Mouse (Mus musculus) erythroblast, embryonic 14.5 days (primary cell): ENCODE results near the gene Phc2.

Experiments
- GATA1 ChIP-seq: IDR thresholded peaks from 2 replicates; pipeline ENCODE4 v1.6.1; 2012; ENCODE audit warnings: low read length, inconsistent platforms, mixed read lengths
- TAL1 ChIP-seq: IDR thresholded peaks from 3 replicates; pipeline ENCODE4 v1.6.1; 2012; ENCODE audit warnings: low read length, inconsistent platforms, mixed read lengths

DNA sequence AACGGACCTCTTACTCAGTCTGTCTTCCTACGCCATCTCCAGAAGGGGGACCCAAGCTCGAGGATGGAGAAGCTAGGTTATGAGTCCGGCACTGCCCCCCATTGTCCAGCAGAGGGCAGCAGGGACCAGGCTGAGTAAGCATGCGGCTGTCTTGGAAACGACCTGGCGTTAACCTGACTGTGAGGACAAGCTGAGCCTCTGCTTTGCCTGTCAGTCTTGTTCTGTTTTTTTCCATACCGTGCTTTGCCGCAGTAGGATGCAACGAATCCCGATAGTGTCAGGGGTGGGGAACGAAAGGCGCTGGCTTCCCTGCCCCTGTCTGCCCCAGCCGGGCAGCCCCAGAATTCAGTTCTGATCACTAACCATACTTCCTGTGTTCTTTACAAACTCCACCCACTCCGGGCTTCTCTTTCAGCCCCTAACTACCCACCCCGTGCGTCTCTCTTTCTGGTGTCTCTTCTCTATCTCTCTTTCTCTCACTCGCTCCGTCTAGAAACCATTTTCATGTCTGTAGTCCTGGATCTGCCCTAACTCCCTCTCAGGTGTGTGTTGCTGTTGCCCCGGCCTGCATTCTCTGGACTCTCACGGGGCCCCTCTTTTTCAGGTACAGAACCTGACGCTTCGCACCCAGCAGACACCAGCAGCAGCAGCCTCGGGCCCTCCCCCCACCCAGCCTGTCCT, 57.1 kb downstream of the Phc2 start:
- no peak for TF ChIP-seq TAL1
- no peak for TF ChIP-seq GATA1
